Mouse (Mus musculus): Measurements from ENCODE around the gene Ski.

Gene Ski

DNA sequence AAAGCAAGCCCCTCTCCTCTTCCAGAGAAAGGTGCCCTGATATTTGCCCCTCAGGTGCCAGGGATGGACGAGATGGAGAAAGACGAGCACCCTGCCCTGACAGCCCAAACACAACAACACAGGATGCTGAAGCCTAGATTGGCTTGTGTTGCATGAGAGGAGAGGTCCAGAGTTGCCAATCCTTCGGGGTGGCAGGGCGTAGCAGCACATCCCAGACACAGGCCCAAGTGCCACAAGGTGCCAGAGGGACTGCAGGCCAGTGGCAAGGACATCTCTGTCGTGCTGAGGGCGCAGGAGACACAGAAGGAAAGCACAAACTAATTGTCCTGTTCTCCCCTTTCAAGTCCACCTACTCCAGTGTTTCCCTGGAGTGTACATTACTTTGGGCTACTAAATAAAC lies 8.2 kb downstream of the Ski start:
- no peak for DNase-seq (ENCODE audit: low read depth, low spot score)

DNA sequence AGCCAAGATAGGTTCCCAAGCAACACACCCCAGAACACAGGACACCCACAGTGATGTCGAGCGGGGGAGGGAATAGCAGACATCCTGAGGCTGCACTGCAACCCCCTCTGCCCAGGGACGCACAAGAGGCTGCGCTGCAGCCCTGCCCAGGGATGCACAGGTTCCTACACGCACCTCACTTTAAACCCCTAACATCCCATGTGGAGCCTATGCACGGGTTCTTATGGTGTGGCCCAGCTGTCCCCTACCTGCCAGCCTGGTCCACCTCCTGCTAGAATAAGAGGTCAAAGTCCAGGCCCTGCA lies 8.7 kb downstream of the Ski start:
- no peak for DNase-seq (ENCODE audit: low read depth, low spot score)

DNA sequence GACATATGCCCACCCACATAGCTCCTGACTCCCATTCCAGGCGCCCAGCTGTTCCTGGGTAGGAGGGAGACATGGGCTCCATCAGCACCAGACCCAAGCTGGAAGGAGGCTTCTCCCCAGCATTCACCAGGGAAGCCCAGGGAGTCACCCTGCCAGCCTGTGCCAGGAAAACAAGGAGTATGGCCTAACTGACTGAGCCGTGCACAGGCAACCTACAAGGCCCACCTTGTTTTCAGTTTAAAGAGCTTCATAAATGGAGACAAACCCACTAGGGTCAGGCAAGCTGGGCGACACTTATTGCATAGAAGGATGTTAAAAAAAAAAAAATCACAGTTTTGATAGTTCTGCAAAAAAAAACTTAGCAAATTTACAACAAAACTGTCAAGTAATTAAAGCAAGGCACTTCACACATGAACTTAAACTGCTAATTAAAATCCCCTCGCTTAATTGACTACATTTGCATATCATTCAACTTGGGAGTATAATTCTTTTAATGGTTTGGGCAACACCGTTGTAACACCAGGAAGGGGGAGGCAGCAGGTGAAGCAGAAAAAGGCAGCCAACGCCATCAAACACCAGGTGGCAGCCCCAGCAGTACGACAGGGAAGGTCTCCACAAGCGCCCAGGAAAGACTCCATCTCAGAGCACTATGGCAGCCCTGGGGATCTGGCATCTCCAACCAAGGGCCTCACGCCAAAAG lies 9.2 kb downstream of the Ski start:
- peak; percentile 55 for DNase-seq (ENCODE audit: low read depth, low spot score)

DNA sequence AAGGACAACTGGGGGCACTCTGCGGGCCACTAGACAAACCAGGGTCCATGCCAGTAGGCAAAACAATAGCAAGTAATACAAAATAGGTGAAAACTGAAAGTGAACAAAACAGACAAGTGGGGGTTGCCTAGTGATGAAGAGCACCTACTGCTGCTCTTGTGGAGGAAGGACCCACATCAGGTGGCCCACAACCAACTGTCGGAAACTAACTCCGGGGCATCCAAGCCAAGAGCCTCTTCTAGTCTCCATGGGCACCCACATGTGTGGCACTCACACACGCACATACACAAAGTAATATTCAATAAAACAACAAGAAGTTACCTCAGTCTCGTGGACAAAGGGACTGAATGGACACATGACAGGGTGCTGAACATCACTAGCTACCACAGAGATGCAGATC lies 12.9 kb downstream of the Ski start:
- peak; percentile 56 for DNase-seq (ENCODE audit: low read depth, low spot score)

DNA sequence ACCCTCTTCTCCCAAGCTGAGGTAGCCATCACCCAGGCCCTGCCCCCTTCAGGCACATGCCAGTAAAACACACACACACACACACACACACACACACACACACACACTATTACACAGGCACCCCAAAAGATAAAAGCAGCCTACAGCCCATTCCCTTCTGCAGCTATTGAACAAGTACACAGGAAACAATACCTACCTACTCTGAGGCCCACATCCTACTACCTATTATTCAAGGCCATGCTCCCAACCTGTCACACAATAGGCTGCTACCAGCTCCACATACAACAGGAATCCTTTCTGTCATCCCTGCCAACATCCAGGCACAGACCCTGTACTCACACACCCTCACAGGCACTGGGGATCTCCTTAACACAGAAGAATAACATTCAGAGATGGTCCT lies 13.3 kb downstream of the Ski start:
- peak; percentile 51 for DNase-seq (ENCODE audit: low read depth, low spot score)

DNA sequence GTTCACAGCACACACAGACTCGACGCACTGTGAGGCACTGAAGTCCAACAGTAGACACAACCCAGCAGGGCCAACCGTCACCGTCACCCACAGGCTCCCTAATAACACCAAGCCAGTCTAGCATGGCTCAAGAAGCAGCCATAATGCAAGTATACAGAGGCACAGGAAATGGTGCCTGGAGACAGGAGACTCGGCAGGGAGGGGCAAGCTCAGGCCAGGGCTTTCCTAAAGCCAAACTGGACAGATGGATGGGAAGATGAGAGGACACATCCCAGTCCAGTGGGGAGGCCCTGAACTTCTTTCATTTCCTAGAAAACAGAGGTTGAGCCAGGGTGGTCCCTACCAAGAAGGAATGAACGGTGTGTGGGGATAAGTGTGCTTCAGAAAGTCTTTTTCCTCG lies 13.8 kb downstream of the Ski start:
- peak; percentile 26 for DNase-seq (ENCODE audit: low read depth, low spot score)

DNA sequence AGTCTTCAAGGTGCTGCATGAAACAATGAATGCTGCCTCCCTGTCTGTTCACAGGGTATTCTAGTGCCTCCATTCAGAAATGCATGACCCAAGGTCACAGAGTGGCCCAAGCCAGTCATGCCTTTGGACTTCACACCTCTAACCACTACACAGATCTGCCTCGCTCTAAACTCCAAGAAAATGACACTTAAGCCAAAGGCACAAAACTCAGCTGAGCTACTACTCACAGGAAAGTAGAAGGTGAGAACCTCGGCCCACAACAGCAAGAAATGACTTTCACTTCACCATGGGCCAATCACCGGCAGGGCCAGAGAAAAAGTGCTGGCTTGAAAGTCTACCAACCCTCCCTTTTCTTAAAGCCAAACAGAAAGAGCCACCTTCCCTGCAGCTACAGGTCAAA lies 14.6 kb downstream of the Ski start:
- DNase-seq (ENCODE audit: low read depth, low spot score) = peak; percentile 66

DNA sequence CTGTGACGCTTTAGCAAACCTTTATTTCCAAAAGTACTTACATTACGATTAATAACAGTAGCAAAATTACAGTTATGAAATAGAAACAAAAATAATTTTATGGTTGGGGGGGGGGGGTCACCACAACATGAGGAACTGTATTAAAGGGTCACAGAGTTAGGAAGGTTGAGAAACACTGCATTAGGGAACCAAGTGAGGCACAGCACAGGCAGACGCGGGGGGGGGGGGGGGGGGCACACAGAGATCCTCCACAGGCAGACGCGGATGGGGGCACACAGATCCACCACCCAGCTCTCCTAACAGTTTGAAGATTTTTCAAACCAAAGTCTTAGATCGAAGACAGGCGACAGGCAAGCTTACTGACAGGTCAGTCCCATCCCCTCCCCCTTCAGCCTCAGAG lies 15.9 kb downstream of the Ski start:
- DNase-seq (ENCODE audit: low read depth, low spot score) = peak; percentile 37

DNA sequence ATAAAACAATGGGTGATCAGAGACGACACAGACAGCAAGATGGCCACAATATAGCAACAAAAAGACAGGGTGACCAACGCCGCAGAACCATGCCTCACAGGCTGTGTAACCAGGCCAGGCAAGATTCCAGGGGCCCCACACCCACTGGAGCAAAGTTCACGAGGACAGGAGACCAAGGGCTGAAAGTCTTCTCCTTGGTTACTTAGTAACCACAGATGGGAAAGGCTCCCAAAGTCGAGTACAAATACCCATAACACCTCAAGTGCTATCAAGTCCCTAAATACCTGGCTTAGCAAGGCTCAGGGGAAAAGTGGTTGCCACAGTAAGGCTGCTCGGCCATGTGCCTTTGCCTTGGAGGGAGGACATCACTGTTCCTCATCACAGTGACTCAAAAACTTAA lies 16.5 kb downstream of the Ski start:
- no peak for DNase-seq (ENCODE audit: low read depth, low spot score)

DNA sequence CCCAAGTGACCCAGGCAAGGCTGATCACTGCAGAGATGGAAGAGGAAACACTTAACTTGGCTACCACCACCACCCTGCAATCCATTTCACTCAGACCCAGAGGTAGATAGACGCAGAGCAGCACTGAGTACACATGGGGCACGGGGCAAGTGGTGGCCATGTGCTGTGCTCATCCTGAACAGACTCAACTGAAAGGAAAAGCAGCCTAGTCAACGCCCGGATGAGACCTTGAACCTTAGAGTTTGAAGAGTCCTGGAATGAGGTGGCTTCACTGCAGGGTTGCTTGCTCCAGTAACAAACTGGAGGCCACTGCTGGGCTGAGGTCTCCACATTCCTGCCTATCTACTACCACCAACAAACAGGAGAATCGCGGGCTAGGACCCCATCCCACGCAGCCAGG lies 20.6 kb downstream of the Ski start:
- no peak for DNase-seq (ENCODE audit: low read depth, low spot score)

DNA sequence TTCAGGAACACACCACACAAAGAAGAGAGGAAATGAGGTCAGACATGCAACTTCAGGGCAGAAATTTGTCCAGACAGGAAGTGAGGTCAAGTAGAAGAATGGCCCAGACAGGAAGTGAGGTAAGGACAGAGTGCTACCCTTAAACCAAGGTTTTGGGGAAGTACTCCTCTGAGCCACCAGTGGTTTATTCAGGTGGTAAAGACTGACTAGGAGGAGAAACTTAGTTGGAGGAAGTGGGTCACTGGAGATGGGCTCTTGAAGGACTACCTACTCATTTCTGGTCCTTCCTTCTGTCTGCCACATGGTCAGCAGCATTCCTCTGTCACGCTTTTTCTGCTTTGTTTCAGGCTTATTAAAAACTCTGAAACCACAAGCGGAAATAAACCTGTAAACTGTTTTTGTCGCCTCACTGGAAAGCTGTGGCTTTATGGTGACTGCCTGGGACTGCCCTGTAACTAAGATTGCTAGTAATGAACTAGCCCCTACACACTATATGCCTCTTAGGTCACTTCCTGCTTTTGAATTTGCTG lies 21.5 kb downstream of the Ski start:
- peak; percentile 93 for DNase-seq (ENCODE audit: low read depth, low spot score)

DNA sequence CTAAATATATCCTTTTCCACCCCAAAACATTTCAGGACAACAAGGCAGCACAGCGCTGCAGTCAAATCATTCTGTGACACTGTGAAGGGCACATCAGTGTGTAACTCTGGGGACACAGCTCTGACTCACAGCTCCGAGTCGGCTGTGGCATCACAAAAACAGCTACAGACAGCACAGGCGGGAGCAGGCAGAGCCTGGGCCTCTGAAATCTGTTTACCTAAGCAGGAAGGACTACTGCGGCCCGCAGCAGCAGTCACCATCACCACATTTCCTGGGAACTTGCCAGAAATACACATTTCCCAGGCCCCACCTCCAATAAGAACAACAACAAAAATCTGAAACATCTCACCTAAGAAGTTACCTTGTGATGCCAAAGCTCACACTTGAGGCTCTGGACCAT lies 24.7 kb downstream of the Ski start:
- peak; percentile 78 for DNase-seq (ENCODE audit: low read depth, low spot score)

DNA sequence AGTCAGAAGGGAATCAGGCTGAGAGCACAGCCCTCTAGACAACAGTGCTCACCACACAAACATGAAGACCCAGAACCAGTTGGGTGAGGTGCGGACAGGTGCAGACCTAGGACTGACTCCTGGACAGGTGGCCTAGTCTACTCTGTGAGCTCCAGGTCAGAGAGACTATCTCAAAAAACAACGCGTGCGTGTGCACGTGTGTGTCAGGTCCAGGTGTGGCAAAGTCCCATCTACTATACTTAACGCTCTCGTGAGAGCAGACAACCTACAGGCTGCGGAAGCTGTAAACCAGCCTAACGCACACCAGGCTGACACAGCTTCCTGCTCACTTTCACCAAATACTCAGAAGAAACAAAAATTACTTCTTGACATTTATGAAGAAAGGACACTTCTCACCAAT lies 27.2 kb downstream of the Ski start:
- DNase-seq (ENCODE audit: low read depth, low spot score) = peak; percentile 69

DNA sequence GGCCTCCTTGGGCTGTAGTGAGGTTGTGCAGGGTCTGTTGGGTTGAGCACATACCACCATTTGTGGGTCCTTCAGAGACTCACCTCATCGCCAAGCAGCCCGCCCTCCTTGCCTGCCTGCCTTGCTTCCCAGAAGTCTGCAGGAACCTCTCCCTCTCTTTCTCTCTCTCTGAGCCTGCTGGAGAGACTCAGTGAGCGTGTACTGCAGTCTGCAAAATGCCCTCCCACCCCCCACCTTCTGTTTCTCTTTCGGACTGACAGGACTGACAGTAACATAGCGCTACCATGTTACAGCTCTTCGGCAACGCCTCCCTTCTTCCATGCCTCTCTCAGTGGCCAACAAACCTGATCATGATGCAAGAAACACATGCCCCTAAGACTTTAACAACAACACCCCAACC lies 32.1 kb downstream of the Ski start:
- no peak for DNase-seq (ENCODE audit: low read depth, low spot score)

DNA sequence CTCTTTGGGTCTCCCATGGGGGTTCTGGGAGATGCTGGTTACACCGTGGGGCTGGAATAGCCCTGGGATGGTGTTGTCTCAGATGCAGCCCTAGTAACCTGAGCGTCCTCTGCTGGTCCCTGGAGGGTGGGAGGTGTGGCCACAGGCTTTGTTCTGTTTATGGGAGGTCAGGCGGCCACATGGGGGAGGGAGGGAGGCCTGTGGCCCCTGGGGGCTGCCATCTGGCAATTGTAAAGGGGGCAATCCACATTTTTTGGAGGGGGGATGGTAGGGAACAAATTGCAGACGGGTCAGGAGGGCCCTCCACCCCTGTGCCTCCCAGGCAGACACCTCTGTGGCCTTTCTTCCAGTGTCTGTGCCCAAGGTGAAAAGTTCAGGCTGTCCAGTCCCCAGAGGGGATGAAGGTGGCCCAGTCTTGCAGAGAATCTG lies 32.7 kb downstream of the Ski start:
- no peak for DNase-seq (ENCODE audit: low read depth, low spot score)

DNA sequence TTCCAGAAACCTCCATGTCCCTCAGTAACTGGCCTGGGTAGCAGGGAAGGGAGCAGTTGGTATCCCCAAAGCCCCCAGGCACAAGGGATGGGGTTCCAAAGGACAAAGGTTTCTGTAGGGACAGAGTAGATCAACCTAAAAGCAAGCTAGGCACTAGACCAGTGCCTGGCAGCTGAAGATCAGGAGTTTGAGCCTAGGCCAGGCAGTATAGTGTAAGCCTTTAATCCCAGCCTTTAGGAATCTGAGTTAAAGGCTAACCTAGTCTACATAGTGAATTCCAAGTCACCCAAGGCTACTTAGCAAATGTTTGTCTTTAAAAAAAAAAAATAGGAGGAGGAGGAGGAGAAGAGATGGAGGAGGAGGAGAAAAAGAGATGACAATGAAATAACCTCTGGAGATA lies 33.6 kb downstream of the Ski start:
- DNase-seq (ENCODE audit: low read depth, low spot score) = no peak

DNA sequence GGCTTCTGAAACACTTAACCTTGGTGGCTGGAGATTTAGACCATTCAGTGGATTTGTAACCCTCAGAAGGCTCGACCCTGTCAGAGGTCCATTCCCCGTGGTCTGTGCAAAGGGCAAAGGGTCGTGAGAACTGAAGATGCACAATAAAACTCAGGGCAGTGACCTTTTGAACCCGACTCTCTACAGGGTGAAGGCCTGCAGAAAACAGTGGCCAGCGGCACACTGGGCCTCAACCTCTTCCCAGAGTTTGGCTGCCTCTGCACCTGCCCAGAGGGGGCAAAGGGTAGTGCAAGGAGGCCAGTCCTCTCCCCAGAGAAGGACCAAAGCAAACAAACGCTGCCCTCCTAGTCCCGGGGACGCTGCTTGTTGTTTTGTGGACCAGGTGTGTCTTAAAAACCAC lies 34.1 kb downstream of the Ski start:
- no peak for DNase-seq (ENCODE audit: low read depth, low spot score)

DNA sequence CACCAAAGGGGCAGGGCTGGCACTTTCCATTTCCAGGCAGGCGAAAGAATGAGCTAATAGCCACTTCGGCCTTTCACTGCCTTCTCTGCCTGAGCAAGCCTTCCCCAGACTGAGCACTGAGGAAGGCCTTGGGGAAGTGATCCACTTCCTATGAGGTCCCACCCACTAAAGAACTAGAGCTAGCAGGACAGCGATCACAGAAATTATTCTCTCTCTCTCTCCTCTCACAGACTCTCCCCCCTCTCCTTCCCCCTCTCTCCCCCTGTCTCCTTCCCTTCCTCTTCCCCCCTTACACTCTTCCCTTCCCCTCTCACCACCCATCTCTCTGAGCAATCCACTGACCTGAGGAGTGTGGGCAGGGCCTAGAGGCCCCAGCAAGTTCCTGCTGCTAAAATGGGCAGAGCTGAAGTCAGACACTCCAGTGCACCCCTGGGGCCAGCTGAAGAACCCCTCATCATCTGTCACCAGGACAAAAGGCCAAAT lies 35.2 kb downstream of the Ski start:
- DNase-seq (ENCODE audit: low read depth, low spot score) = peak; percentile 34

DNA sequence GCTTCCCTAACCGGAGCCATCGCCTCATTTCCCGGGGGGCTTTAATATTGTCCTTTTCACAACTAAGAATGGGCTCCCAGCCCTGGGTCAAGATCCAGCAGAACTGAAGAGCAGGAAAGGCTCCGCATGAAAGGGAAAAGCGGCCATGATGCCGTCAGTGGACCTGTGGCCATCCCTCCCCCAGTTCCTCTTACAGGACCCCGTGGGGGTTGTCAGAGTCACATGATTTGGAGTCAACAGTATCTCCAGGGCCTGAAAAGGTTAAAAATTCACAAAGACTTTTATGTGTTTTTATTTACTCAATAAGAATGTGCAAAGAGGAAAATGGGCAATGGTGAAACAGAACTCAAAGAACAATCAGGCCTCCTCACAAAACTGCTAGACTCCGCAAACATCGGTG lies 36.5 kb downstream of the Ski start:
- DNase-seq (ENCODE audit: low read depth, low spot score) = no peak

DNA sequence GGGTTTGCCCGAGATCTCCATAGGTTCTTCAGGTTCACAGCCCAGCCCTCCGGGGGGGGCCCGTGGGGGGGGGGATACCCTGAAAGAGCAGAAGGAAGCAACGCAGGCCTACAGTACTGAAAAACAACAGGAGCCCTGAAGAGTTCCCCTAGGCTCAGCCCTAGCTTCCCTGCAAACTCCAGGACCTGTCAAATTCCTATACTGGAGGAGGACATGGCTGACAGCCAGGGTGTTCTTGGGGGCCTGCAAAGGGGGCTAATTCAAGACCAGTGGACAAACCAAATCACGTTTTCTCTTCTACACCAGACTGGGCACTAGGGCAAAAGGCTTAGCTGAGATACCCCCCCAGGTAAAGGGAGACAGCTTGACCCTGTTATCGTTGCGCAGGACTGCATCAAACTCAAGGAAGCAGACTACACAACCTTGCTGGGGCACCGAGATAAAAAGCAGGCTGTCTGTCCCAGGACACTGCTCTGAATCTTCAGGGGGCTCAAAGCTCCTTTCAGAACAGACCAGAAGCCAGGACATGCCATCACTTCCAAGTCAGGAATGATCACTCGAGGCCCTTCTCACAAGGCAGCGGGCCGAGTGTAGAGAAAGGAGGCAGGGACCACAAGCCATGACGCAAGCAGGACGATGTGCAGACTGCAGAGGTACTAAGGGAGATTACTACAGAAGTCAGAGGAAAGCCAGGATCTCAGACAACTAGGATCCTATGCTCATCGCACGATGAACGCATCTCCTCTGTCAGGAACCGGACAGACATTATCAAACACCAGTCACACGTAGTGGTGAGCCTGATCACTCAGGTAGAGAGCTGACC lies 37.9 kb downstream of the Ski start:
- DNase-seq (ENCODE audit: low read depth, low spot score) = no peak

DNA sequence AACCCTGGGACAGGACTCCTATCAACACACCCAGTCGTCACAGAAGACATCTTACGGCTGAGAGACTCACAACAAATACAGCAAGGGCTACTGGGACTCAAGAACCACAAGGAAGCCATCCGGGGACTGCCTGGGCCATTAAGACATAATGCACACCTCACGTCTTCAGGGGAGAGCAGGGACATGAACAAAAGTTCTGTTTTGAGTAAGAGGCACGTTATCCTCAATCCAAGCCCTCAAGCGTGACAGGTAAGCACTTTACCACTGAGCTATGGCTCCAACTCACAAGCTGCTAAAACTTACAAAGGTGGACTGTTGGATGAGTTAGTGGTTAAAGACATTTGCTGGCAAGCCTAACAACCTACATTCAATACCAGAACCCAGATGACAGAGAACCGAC lies 39.2 kb downstream of the Ski start:
- DNase-seq (ENCODE audit: low read depth, low spot score) = no peak

DNA sequence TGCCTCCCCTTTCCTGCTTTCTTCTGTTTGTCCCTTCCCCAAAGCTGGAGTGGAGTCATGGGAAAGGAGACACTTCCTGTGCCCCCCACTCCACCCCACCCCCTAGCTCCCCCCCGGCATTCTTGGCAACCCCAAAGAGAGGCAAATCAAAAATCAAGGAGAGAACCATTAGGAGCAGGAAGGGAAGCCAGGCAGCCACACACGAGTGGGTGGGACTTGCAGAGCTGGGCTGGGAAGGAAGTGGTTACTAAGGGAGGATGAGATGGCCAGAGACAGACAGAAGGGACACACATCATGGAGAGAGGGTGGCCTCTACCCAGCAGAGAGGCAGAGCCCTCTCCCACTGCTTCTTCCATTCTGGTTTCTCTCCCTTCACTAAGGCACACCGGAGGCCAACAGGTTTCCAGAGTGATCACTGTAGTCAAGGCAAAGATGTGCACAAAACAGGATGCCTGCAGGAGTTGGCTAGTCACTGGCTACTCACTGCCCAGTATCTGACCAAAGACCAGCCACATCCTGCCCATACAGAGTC lies 43.3 kb downstream of the Ski start:
- DNase-seq (ENCODE audit: low read depth, low spot score) = peak; percentile 52

DNA sequence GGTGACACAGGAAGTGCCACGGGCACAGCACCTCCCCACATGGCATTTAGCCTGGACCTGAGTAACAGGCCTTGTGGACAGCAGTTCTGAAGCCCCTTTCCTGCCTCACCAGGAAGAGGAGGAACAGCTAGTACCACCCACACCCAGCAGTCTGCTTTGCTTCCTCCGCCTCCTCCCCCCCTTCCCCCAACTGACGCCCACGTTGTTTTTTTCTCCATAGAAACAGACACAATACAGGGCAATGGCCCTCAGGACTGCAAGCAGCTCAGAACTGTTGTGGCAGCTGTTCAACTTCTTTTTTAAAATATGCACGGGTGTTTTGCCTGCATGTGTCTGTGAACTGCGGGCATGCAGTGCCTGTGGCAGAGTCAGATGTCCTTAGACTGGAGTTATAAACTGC lies 44.1 kb downstream of the Ski start:
- peak; percentile 88 for DNase-seq (ENCODE audit: low read depth, low spot score)

Measured in CD4-positive, CD25-positive, alpha-beta regulatory T cell, adult 2 months (primary cell).